Mouse (Mus musculus) granulocyte monocyte progenitor cell, adult 5-6 weeks (primary cell): ENCODE data around the gene Nprl2. TPM values are rescaled to one million over a fixed set of nuclear protein-coding genes. Genes with fewer than 3 reads are reported as not detected.

Experiments
- ATAC-seq: replicated peaks from 2 replicates; pipeline ENCODE4 v1.8.0; 2016; ENCODE audit warnings: mild to moderate bottlenecking, moderate TSS enrichment, inconsistent platforms; ENCODE audit not compliant: poor library complexity, severe bottlenecking
- total RNA-seq, 2 experiments: library from RNA; stranded (forward) in 1 of 2; stranded (reverse) in 1 of 2; fragments of 200-712, 200-1000 nt in 1 of 2; fragments of >200 nt in 1 of 2; fragmentation: Nextera tagmentation in 1 of 2; gene quantifications; 2 replicates each; pipeline ENCODE4 v1.2.3; 2014 to 2017

The Nprl2 gene
- total RNA-seq (2014; fragmentation: Nextera tagmentation) (11.3 and 16.7 TPM in 2 replicates), total RNA-seq (2017) (11.3 and 14.3 TPM in 2 replicates)

- peak; percentile 80 for ATAC-seq
Measured at GRCm38 (mm10) chr9:107541474-107542351, at the start of gene Nprl2, which contains the start of gene Cyb561d2. TSS of gene Nprl2 (plus strand) at chr9:107542226. TSS of gene Cyb561d2 (minus strand) at chr9:107542193.

- ATAC-seq: no peak
Measured at GRCm38 (mm10) chr9:107493511-107493910, 48.5 kb upstream of the Nprl2 start.

- ATAC-seq: no peak
Measured at GRCm38 (mm10) chr9:107494238-107494637, 47.8 kb upstream of the Nprl2 start.

GRCm38 (mm10) chr9:107496359-107496758 lies 45.7 kb upstream of the Nprl2 start:
- ATAC-seq: no peak

GRCm38 (mm10) chr9:107500708-107501286 lies 41.2 kb upstream of the Nprl2 start:
- ATAC-seq: no peak

- ATAC-seq: no peak
Measured at GRCm38 (mm10) chr9:107502131-107502846, 39.7 kb upstream of the Nprl2 start.

GRCm38 (mm10) chr9:107504662-107505537 lies 37.1 kb upstream of the Nprl2 start:
- no peak for ATAC-seq

- no peak for ATAC-seq
Measured at GRCm38 (mm10) chr9:107508266-107508665, 33.8 kb upstream of the Nprl2 start.

- ATAC-seq: no peak
Measured at GRCm38 (mm10) chr9:107510384-107511100, 31.5 kb upstream of the Nprl2 start.

GRCm38 (mm10) chr9:107511436-107511835 lies 30.6 kb upstream of the Nprl2 start:
- ATAC-seq: no peak

- ATAC-seq: no peak
Measured at GRCm38 (mm10) chr9:107512326-107512725, 29.7 kb upstream of the Nprl2 start.

GRCm38 (mm10) chr9:107514303-107514955 lies 27.6 kb upstream of the Nprl2 start:
- ATAC-seq: peak; percentile 82

GRCm38 (mm10) chr9:107520331-107520730 lies 21.7 kb upstream of the Nprl2 start:
- no peak for ATAC-seq

- no peak for ATAC-seq
Measured at GRCm38 (mm10) chr9:107521190-107521589, 20.8 kb upstream of the Nprl2 start.

GRCm38 (mm10) chr9:107521711-107522399 lies 20.2 kb upstream of the Nprl2 start:
- ATAC-seq: peak; percentile 26

- ATAC-seq: no peak
Measured at GRCm38 (mm10) chr9:107522400-107522711, 19.7 kb upstream of the Nprl2 start.

- ATAC-seq: peak; percentile 77
Measured at GRCm38 (mm10) chr9:107526198-107527026, 15.6 kb upstream of the Nprl2 start.
